Mouse (Mus musculus) CD4-positive, CD25-positive, alpha-beta regulatory T cell, adult 4 months (primary cell): Measurements from ENCODE around the gene Kpna6. TPM values are rescaled to one million over a fixed set of nuclear protein-coding genes. Genes with fewer than 3 reads are reported as not detected.
"Not testable (repeated sequence)": the region's sequence is repeated elsewhere in the genome, so short reads cannot be mapped to it uniquely, and the experiment has no call there.

Source experiments
- ATAC-seq: one replicate; pipeline ENCODE4 v1.8.0; 2017
- polyA plus RNA-seq, 2 experiments: library from polyadenylated mRNA; unstranded; fragments of 100-300 nt; shearing (Covaris generic); gene quantifications; one replicate each; pipeline ENCODE4 v1.2.1; 2017

Gene Kpna6
- polyA plus RNA-seq, result 10 to 100 TPM; 11.8 to 12.0 TPM

DNA sequence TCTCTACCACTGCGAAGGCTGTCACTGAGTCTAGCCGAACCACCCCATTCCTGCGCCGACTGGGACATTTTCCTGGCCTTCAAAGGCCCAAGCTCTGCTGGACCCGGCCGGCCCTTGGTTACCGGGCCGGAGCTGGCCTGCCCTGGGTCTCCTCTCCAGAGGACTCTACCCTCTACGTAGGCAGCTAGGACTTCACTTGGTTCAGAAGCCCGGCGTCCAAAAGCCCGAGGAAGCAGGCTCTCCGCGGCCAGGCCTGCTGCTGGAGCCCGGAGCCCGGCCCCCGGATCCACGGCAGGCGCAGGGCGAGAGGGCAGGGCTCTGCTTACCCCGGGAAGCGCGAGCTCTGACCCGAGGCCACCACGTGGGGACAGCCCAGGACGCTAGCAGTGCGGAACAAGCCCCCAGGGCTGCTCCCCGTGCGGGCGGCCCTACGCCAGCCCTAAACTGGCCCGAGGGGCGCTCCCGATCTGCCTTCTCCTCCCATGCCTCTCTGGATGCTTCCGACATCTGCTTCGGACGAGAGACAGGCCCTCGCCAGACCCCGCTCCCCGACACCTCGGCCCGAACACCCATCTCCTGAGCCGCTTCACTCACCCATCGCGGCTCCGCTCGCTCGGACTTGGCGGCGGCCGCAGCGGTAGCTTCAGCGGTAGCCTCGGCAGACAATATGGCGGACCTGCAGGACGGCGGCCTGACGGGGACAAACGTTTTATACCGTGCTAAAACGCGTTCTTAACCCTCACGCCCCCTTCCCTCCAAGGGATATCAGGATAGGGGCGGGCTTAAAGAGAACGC is at the start of gene Kpna6:
TSS of gene Kpna6 (minus strand) at position 685 of the 795 bp plus-strand sequence.
- peak; percentile 79 for ATAC-seq

DNA sequence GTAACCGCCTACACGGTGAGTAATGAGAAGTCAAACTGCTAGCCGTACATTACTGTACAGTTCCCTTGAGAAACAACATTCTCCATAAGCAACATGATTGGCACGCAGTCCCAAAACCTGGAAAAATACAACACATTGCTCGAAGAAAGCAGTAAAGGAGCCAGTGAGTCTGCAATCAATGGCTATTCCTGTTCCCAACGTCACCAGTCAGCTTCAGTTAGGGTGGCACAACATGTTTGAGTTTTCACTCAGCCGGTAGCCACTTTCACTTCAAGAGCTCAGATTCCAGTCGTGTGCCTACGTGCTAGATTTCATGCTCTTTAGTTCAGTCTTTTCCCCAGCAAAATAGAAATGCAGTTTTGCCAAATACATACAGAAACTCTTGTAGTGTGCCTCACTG is 43.7 kb upstream of the Kpna6 start:
- ATAC-seq, result no peak

DNA sequence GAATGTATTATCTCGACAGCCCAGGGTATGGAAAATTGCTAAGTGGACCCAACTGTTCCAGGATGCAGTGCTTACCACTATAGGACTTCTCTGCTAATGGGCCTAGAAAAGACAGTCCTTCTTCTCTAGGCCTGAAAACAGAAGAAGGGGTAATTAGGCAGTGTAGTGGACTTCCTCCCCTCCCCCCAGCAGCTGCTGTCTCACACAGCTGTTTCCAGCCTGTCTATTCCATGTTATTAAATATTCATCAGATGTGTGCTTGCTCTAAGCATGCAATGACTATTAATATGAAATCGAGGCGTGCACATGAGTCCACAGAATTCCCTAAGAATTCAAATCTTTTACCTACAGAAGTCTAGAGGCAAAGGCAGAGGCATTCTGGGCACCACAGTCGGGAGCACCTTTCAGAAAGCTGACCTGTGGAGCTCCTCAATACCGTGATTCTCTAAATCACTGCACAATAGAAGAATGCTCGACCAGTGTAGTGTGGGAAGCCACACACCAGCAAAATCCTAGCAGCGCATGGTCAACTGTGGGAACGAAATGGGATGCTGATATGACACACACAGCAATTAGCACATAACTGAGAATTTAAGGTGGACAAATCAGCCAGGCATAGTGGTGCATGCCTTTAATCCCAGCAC is 37.0 kb upstream of the Kpna6 start:
- ATAC-seq, result no peak

DNA sequence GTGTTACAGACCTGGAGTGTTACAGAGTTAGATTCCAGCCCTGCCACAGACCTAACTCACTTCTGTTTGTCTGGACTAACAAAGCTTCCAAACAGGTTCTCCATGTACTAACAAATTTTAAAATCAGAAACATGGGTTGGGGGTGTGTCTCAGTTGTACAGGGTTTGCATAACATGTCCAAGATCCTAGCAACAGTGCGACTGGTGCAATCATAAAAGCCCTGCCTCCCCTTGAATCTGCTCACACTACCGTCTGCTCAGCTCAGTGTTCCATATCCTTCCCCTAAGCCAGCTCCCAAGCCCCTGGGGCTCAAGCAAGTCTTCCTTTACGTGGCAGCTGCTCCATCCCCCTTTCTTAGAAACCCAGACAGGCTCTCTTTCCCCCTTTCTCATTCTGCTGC is 34.2 kb upstream of the Kpna6 start:
- no peak for ATAC-seq

DNA sequence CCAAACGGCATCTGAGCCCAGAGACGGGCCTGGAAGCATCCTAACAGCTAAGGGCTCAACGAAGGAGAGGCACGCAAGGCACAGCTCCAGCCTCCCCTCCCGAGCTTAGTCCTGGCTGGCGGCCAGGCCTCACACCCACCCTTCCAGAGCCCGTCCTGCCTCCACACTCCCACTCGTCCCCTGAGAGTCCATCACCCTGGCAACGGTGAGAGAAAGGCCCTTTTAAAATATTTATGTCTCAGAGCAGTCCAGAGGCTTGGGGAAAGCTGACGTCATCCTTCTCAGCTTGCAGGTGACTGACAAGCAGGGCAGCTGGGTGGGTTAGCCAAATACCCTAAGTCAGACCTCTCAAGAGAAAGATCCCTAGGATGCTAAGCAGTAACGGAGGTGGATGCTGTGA is 29.9 kb upstream of the Kpna6 start:
- no peak for ATAC-seq

DNA sequence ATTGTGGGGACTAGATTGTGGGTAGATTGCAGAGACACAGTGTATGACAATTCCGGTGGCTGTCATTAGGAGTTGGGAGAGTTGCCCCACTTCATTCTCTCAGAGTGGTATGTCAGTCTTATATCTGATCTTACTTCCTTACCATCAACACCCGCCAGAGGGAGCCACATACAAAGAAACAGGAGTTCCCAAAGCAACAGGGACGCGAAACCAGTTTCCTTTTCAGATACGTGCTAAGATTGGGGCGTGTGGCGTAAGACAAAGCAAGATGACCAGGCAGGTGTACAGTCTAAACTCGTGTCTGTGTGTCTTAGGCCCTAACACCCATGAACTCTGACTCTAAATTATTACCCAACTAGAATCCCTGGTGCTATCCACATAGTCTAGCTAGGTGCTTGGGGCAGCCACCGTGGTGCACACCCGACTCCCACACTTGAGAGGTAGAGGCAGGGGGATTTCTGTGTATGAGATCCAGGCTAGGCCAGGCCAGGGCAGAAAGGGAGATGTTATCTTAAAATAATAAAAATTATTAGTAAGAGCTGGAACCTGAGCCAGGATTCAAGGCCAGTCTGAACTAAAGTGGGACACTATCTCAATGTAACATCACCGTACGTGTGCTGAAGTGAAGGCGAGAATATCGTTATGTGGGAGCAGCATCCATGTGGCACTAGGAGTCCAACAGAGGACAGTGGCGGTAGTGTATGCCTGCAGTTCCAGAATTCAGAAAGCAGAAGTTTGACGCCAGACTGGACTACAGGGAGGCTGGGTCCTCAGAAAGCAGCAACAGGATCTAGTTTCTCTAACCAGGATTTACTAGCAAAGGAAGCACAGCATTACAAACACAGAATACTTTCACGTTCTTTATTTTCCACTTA is 29.2 kb upstream of the Kpna6 start:
- ATAC-seq, result peak; percentile 77

DNA sequence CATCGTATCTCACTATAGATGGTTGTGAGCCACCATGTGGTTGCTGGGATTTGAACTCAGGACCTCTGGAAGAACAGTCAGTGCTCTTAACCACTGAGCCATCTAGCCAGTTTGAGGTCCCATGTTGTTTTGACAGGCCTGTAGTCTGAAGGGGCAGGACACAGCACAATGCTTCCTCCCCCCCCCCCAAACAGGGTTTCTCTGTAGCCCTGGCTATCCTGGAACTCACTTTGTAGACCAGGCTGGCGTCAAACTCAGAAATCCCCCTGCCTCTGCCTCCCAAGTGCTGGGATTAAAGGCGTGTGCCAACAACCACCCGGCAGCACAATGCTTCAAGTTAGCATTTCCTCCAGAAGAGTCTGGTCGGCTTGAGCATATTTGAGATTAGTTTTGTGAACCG is 28.1 kb upstream of the Kpna6 start:
- ATAC-seq, result not testable (repeated sequence)

DNA sequence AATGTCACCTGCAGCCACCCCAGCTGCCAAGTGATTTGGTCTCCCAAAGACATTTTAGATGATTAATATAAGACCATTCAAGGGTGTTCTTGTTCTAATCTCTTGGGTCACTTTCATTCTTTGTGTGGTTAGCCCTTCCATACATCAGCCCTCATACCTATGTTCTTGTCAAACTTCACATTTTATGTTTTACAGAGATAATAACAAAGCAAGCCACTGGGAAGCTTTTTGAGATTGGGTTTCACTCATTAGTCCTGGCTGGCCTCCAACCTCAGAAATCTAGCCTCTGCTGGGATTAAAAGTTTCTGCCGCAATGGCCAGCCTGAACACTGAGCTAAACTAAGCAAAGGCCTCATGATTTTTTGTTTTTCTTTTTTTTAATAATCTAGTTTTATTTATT is 27.6 kb upstream of the Kpna6 start:
- ATAC-seq, result no peak

DNA sequence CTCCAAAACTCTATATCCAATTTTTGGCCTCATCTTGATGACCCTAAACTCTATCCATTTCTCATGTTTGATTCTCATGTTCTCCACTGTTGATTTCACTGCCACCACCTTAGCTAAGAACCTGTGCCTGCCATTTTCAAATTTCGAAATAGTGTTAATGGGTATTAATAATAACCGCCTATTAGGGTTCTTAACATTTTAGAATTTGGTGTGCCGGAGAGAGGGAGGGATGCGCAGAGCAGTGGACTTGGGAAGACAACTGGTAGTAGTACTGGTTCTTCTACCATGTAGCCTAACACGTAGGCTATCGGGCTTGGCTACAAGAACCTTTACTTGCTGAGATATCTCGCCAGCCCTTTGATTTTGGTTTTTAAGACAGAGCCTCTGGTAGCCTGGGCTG is 24.6 kb upstream of the Kpna6 start:
- no peak for ATAC-seq

DNA sequence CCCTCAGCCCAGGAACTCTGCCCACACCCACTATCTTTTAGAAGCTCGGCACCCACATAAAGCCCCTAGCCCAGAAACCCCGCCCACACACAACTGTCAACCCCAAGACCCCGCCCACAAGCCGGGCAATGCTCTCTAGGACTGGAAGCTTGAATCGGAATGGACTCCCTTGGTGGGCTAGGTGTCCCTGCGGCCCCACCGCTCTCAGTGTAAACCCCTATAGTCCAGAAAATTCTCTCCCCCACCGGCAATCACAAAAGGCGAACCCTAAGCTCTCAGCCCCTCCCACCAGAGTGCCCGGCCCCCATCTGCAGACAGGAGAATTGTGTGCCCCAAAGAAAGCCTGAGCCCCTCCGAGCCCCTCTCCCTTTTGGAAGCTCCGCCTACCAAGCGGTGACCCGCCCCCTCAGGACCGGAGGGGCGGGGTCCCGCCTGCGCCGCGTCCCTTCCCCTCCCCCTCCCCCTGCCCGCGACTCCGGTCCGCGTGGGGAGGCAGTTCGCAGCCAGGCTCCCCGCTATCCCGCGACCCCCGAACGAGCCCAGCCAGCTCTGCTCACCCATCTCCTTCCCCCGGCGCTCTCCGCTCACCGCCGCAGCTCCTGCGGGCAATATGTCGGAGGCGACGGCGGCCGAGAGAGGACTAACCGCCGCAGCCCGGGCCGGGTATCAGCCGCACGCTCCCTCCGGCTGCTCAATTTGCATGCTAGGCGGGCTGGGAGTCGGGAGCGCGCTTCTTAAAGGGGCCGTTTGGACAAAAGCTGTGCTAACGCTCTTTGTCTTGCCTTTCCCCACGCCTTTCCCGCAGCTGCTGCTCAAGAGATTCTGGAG is 23.8 kb upstream of the Kpna6 start, which contains the start of gene Tmem39b:
TSS of gene Tmem39b (minus strand) at position 681 of the 828 bp plus-strand sequence.
- ATAC-seq, result peak; percentile 83

DNA sequence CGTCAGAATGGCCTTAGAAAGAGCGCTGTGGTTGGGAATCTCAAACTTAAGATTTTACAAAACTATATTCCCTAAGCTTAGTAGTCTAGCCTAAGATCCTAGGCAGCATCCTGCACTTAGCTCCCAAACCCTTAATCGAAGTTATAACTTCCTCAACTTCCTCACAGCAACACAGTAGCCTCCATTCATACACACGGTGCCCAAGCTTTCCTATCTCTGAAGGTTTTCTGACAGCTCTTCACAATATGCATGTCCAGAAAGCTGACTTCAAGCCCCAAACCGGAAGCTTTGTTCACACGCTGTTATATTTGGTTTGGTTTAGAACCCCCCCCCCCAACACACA is 23.2 kb upstream of the Kpna6 start:
- ATAC-seq, result no peak

DNA sequence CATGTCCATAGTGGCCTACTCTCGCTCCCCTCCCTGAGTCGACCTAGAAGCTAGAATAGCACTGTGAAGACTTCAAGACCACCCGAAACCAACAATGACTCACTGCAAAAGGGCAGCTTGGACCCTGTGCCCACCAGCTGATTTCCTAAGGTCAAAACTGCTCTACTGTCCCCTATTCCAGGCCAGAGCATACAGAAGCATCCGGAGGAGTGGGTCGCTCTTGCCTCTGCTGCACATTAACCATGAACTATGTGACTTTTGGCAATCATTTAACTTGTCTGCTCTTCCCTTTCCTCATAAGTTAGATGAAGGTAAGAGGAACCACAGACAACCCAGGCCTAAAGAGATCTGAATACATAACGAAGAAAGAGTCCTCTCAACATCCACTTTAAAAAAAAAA is 12.0 kb upstream of the Kpna6 start:
- no peak for ATAC-seq

DNA sequence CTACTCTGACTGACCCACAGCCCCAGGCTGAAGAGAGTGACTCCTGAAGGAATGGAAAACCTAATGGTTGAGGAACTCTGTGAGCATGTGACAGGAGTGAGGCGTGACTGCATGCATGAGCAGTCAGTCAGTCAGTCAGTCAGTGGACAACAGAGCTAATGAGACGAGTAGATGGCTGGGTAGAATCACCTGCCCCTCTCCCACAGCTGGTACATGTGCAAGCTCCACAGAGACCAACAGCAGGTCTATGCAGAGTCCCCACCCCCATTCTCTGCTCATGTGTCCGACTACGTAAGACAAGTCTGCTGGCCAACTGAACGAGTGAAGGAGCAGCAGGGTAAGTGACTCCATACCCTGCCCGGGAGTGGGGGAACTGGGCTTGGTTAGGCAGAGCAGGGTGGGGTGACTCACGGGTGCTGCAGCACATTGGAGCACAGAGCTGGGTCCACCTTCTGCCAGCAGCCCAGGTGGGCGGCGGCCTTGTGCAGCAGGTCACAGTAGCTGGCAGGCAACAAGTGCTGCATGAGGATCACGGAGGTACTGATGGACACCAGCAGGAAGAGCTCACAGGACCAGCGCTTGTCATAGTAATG is 11.4 kb upstream of the Kpna6 start:
- ATAC-seq, result no peak

DNA sequence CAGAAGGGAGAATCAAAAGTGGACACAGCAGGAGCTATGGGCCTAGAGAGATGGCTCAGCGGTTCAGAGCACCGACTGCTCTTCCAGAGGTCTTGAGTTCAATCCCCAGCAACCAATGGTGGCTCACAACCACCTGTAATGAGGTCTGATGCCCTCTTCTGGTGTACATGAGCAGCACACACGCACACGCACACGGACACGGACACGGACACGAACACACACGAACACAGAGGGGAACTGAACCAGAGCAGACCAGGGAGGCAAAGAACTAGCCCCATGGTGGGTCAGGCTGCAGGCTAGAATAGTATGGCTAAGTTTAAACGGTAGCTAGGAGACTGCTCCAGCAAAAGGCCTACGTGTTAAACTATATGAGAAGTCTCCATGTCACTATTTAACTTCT is 9.3 kb upstream of the Kpna6 start:
- ATAC-seq, result no peak

DNA sequence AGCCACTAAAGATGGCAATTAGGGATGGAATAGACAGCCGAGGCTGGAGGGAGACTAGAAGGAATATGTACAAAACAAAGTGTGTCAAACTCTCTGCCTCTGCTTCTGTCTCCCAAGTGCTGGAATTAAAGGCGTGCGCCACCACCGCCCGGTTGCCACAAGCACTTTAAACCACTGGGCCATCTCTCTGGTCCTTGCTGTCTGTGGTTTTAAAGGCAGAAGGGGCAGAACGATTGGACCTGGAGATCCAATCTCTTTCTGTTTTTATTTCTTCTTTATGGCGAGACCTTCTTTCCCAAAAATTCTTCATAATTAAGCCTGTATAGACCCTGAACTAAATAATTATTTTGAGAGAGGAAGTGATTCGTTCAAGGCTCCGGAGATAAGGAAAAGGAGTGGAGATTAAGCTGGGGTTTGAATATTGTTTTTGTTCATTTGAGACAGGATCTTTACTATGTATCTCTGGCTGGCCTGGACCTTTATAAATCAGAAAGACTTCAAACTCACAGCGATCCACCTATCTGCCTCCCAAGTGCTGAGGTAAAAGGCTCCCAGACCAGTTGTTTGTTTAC is 397 bp upstream of the Kpna6 start:
- ATAC-seq, result peak; percentile 12

DNA sequence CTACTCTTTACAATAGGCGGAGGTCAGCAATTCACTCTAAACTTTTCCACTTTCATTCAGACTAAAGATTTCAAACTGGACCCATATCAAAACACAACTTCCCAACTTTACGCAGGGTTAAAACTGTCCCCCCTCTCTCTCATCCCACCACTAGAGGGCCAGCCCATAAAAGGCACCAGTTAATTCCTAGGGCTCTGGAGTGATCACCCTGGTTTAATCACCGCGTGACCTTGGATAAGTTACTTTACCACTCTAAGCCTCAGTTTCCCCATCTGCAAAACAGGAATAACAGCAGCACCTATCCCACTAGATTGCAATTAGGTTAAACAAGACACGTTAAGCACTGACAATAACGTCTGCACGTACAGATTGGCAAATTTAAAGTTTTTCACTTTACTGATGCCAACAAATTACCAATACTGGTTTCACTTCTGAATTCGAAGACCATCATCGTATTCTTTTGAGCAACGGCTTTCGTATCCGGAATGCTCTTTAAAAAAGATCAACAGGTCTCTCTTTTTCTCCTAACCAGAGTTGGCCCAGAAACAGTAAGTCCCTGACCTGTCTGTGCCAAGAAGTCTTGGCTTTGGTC is 980 bp downstream of the Kpna6 start:
- ATAC-seq, result peak; percentile 72

DNA sequence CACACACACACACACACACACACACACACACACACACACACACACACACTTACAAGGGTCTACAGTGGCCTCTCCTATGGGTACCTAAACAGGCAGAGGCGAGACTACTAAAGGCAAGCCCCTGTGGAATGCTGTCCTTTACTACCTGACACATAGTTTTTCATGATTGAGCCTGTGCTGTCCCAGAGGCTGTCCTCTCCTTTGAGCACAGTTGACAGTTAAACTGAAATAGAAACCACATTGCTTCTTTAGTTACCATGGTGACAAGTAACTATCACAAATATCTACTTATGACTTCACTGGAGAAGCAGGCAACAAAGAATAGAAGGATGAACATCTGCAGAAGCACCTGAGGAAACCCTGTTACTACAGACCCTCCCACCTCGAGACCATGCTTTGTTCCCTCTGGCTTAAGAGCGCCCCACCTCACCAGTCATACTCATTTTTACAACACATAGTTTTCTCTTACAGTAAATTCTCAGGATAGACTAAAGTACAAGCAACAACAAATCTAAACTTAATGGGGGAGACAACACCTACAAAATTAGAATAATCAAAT is 10.2 kb downstream of the Kpna6 start:
- no peak for ATAC-seq

DNA sequence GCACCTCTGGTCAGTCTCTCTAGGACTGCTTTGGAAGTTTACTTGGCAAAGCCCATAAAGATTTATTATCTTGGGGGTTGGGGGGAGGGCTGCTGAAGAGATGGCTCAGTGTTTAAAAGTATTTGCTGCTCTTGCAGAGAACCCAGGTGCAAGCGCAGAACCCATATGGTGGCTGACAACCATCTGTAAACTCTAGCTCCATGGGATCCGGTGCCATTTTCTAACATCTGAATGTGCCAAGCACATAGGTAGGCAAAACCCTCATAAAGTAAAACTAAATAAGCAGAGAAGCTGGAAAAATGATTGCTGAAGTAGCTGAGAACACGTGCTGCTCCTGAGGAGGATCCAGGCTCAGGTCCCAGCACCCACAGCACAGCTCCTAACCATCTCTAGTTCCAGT is 11.0 kb downstream of the Kpna6 start:
- no peak for ATAC-seq

DNA sequence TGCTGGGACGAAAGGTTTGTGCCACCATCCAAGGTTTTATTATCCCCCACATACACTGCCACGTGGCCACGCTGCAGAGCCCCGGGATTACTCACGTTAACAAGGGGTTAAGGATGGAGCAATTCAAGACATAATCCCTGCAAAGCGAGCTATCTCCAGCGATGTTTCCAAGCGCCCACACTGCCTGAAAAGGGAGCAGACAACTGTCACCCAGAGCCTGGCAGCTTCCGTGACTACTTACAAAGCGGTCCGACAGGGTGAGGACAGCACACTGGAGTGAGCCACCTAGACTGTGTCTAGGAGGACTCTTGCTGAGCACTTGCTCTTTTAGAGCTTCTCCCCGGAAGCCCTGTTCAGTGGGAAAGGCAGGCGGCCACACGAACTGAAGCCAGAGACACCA is 17.8 kb downstream of the Kpna6 start:
- ATAC-seq, result no peak

DNA sequence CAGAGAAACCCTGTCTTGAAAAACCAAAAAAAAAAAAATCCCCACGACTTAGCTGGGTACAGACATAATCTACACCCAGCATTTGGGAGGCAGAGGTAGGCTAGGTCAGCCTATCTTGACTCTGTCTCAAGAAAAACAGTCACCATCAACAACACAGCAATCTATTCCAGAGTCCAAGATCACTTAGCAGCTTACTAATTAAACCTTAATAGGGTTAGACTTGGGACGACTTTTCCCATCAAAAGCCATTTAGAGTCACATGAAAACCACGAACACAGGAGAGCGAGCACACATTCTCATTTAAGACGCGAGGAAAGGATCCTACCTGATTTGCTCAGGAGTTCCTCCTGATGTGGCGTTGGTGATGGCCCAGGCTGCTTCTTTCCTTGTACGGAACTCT is 22.2 kb downstream of the Kpna6 start:
- no peak for ATAC-seq

DNA sequence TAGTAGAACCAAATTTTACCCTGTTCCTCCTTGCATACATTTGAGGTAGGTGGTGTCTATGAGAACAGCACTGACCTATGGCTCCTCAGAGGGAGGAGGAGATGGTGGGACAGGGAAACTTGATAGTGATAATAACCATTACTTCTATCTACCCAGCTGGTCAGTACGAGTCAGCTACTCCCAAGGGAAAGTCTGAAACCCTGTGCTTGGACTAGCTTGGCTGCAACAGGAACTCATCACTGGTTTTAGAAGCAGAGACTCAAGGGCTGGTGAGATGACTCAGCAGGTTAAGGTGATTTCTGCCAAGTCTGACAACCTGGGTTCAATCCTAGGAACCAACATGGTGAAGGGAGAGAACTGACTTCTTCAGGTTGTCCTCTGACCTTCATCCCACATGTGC is 23.9 kb downstream of the Kpna6 start:
- ATAC-seq, result no peak
